Mouse (Mus musculus) forebrain, embryonic 14.5 days (tissue): ENCODE results near the gene Tacstd2. TPM values are rescaled to one million over a fixed set of nuclear protein-coding genes. Genes with fewer than 3 reads are reported as not detected.
A peak's percentile ranks its signal among the peaks of the same experiment; 100 is the strongest.

ENCODE experiments used
- ATAC-seq: fragments of 200-750 bp; cut with Nextera tagmentation; 2 replicates; pipeline ENCODE4 v1.8.0; 2017; ENCODE audit warnings: mild to moderate bottlenecking, moderate library complexity
- DNase-seq: peaks from one replicate; pipeline ENCODE4 v3.0.0-alpha.2; 2015; ENCODE audit warnings: low spot score
- H3K27ac ChIP-seq: fragments of 300-500 bp; sonication (generic); 2 replicates; pipeline ENCODE4 v1.5.1; 2014; ENCODE audit warnings: low read depth, mild to moderate bottlenecking, control low read depth, low read length, moderate library complexity
- H3K27me3 ChIP-seq: fragments of 300-500 bp; sonication (generic); replicated peaks from 2 replicates; pipeline ENCODE4 v1.6.1; 2014; ENCODE audit warnings: low read length, control low read depth, mixed read lengths; ENCODE audit not compliant: control insufficient read depth, insufficient read depth
- H3K36me3 ChIP-seq: fragments of 300-500 bp; sonication (generic); 2 replicates; pipeline ENCODE4 v1.6.1; 2014; ENCODE audit warnings: low read length, control low read depth; ENCODE audit not compliant: control insufficient read depth, insufficient read depth
- H3K4me1 ChIP-seq: fragments of 300-500 bp; sonication (generic); 2 replicates; pipeline ENCODE4 v1.6.1; 2014; ENCODE audit warnings: antibody characterized with exemption, low read length, control low read depth; ENCODE audit not compliant: control insufficient read depth, insufficient read depth
- H3K4me2 ChIP-seq: fragments of 300-500 bp; sonication (generic); 2 replicates; pipeline ENCODE4 v1.6.1; 2014; ENCODE audit warnings: mild to moderate bottlenecking, control low read depth, low read length
- H3K4me3 ChIP-seq: fragments of 300-500 bp; sonication (generic); 2 replicates; pipeline ENCODE4 v1.5.1; 2014; ENCODE audit warnings: low read depth, low read length, control low read depth
- H3K9ac ChIP-seq: fragments of 300-500 bp; sonication (generic); 2 replicates; pipeline ENCODE4 v1.6.1; 2014; ENCODE audit warnings: mild to moderate bottlenecking, low read length, control low read depth, moderate library complexity
- H3K9me3 ChIP-seq: fragments of 300-500 bp; sonication (generic); replicated peaks from 2 replicates; pipeline ENCODE4 v1.6.1; 2016; ENCODE audit warnings: low read length, control low read depth, mixed read lengths; ENCODE audit not compliant: control insufficient read depth
- WGBS: fragments of 180-500 bp; shearing (Covaris S2); extraction: QIAGEN DNeasy Blood & Tissue Kit; methylation state at CpG from one replicate; pipeline ENCODE4 v1.1.7; 2014; 5-methylcytosine and 5-hydroxymethylcytosine counted together
- polyA plus RNA-seq: library from polyadenylated mRNA; unstranded; fragments of >200 nt; fragmentation: Nextera tagmentation; extraction: Ambion mirVana; gene quantifications from 2 replicates; pipeline ENCODE4 v1.2.1, GENCODE M21; 2014

Tacstd2 gene
- polyA plus RNA-seq = 0.51 and 0.61 TPM in 2 replicates

- Histone ChIP-seq H3K9ac (peak within 1 kb of the TSS; percentile 48), H3K4me2 (peak within 1 kb of the TSS; percentile 65), H3K4me1 (no peaks in the 10 kb centered on the region; the same call in 1 of the 2 replicates), H3K9me3 (no peaks in the 10 kb centered on the region), H3K36me3 (no peaks in the 10 kb centered on the region), H3K4me3 (peak within 1 kb of the TSS; percentile 42), H3K27me3 (peaks cover 47% of the 10 kb centered on the region), H3K27ac (no peak within 1 kb of the TSS)
- 4% methylated on average over 8 of the region's 8 CpGs for WGBS
- no peak for ATAC-seq
- DNase-seq = no peak
Measured at GRCm38 (mm10) chr6:67535777-67536054, at the start of gene Tacstd2. Gene Tacstd2, minus strand, starts transcription at chr6:67535796.

- Histone ChIP-seq H3K27me3 (no peaks in the 10 kb centered on the region), H3K9me3 (no peaks in the 10 kb centered on the region), H3K4me1 (no peaks in the 10 kb centered on the region), H3K27ac (no peak overlapping the region), H3K4me2 (no peak overlapping the region), H3K4me3 (no peak overlapping the region), H3K36me3 (no peaks in the 10 kb centered on the region), H3K9ac (no peak overlapping the region)
- ATAC-seq = no peak
- WGBS = 92% methylated on average over 3 of the region's 3 CpGs
- no peak for DNase-seq
Measured at GRCm38 (mm10) chr6:67566270-67566669, 30.7 kb upstream of the Tacstd2 start.

GRCm38 (mm10) chr6:67555376-67555775 lies 19.8 kb upstream of the Tacstd2 start:
- ATAC-seq = no peak

GRCm38 (mm10) chr6:67549550-67549949 lies 14.0 kb upstream of the Tacstd2 start:
- H3K27me3 ChIP-seq = no peaks in the 10 kb centered on the region
- DNase-seq (no peak), ATAC-seq (no peak)
- no peak overlapping the region for H3K4me3 ChIP-seq
- H3K4me1 ChIP-seq = no peaks in the 10 kb centered on the region
- no peak overlapping the region for H3K4me2 ChIP-seq
- no peak overlapping the region for H3K27ac ChIP-seq
- 16% methylated on average over 1 of the region's 1 CpGs for WGBS
- no peak overlapping the region for H3K9ac ChIP-seq
- H3K9me3 ChIP-seq = no peaks in the 10 kb centered on the region
- H3K36me3 ChIP-seq = no peaks in the 10 kb centered on the region

More at GRCm38 (mm10) chr6:67555376-67555775, 19.8 kb upstream of the Tacstd2 start:
- Histone ChIP-seq H3K9ac (no peak overlapping the region), H3K4me2 (no peak overlapping the region), H3K4me3 (no peak overlapping the region), H3K27ac (no peak overlapping the region), H3K36me3 (no peaks in the 10 kb centered on the region), H3K9me3 (no peaks in the 10 kb centered on the region), H3K27me3 (no peaks in the 10 kb centered on the region), H3K4me1 (no peaks in the 10 kb centered on the region)
- DNase-seq = no peak

- DNase-seq (peak; percentile 42), ATAC-seq (peak; percentile 60; the same call in 1 of the 2 replicates)
- peak overlapping the region; percentile 65 for H3K4me2 ChIP-seq
- no peaks in the 10 kb centered on the region; the same call in 1 of the 2 replicates for H3K4me1 ChIP-seq
- peak overlapping the region; percentile 42 for H3K4me3 ChIP-seq
- H3K9me3 ChIP-seq = no peaks in the 10 kb centered on the region
- WGBS = 2% methylated on average over 62 of the region's 62 CpGs
- H3K36me3 ChIP-seq = no peaks in the 10 kb centered on the region
- no peak overlapping the region for H3K27ac ChIP-seq
- peak overlapping the region; percentile 48 for H3K9ac ChIP-seq
- peaks cover 47% of the 10 kb centered on the region for H3K27me3 ChIP-seq
Measured at GRCm38 (mm10) chr6:67535005-67535776, 405 bp downstream of the Tacstd2 start.

- Histone ChIP-seq H3K4me2 (peak overlapping the region; percentile 65), H3K27ac (no peak overlapping the region), H3K4me3 (peak overlapping the region; percentile 42), H3K4me1 (no peaks in the 10 kb centered on the region; the same call in 1 of the 2 replicates), H3K36me3 (no peaks in the 10 kb centered on the region), H3K9ac (peak overlapping the region; percentile 48; the same call in 1 of the 2 replicates), H3K9me3 (no peaks in the 10 kb centered on the region), H3K27me3 (peaks cover 47% of the 10 kb centered on the region)
- DNase-seq (no peak), ATAC-seq (peak; percentile 4; the same call in 1 of the 2 replicates)
- WGBS = 9% methylated on average over 31 of the region's 31 CpGs
Measured at GRCm38 (mm10) chr6:67534191-67535004, 1.2 kb downstream of the Tacstd2 start.

GRCm38 (mm10) chr6:67532665-67533440 lies 2.7 kb downstream of the Tacstd2 start:
- no peaks in the 10 kb centered on the region for H3K36me3 ChIP-seq
- no peaks in the 10 kb centered on the region; the same call in 1 of the 2 replicates for H3K4me1 ChIP-seq
- H3K27ac ChIP-seq = no peak overlapping the region
- peak; percentile 31 for DNase-seq
- H3K9ac ChIP-seq = no peak overlapping the region
- peaks cover 47% of the 10 kb centered on the region for H3K27me3 ChIP-seq
- no peaks in the 10 kb centered on the region for H3K9me3 ChIP-seq
- H3K4me3 ChIP-seq = peak overlapping the region; percentile 14
- ATAC-seq = peak; percentile 50; the same call in 1 of the 2 replicates
- WGBS = 9% methylated on average over 29 of the region's 29 CpGs
- peak overlapping the region; percentile 37 for H3K4me2 ChIP-seq

- Histone ChIP-seq H3K4me2 (no peak overlapping the region), H3K9me3 (no peaks in the 10 kb centered on the region), H3K9ac (no peak overlapping the region), H3K4me3 (no peak overlapping the region), H3K27me3 (peaks cover 47% of the 10 kb centered on the region), H3K4me1 (no peaks in the 10 kb centered on the region; the same call in 1 of the 2 replicates), H3K27ac (no peak overlapping the region), H3K36me3 (no peaks in the 10 kb centered on the region)
- 68% methylated on average over 7 of the region's 7 CpGs for WGBS
- DNase-seq (no peak), ATAC-seq (no peak)
Measured at GRCm38 (mm10) chr6:67531822-67532162, 3.8 kb downstream of the Tacstd2 start.
